Mouse (Mus musculus): ENCODE measurements around the gene Usp50.
A peak's percentile ranks its signal among the peaks of the same experiment; 100 is the strongest.

The Usp50 gene

GRCm38 (mm10) chr2:126665984-126666383, 117.3 kb downstream of the Usp50 start:
- no peak for DNase-seq (ENCODE audit: low read depth, low spot score)

GRCm38 (mm10) chr2:126663481-126663880, 119.8 kb downstream of the Usp50 start:
- peak; percentile 80 for DNase-seq (ENCODE audit: low read depth, low spot score)

All from brain, adult 2 months (tissue).